Mouse (Mus musculus): ENCODE data around the gene Asic1. TPM values are rescaled to one million over a fixed set of nuclear protein-coding genes. Genes with fewer than 3 reads are reported as not detected.

Gene Asic1
- total and polyA plus RNA-seq, 3 experiments: 0.08 to 1.0 TPM; not detected in 1

DNA sequence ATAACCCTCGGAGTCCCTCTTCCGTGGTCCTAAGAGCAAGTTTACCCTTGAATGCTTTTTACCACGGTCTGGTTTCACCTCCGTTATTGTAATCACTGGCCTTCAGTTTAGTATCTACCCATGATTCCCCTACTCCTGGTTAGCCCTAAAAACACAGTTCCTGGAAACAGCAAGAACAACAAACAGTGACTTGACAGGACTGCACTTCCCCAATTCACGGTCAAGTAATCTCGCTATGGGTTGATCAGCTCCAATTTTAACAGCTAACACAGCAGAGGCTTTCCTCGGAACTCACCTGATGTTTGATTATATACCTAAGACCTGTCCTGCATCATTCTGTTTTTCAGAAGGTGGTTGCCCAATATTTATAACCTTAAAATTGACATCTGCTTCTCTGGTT lies 35.5 kb upstream of the Asic1 start:
- no peak overlapping the region for H3K9ac ChIP-seq (ENCODE audit: control insufficient read depth, low read depth, low read length, poor library complexity, severe bottlenecking)
- H3K79me2 ChIP-seq (ENCODE audit: control insufficient read depth, insufficient read depth, low read length, poor library complexity): no peaks in the 10 kb centered on the region
- no peaks in the 10 kb centered on the region for H3K9me3 ChIP-seq (replicated peaks; ENCODE audit: insufficient read depth, low read length)
- DNase-seq (ENCODE audit: low read depth, low spot score): peak; percentile 38
- no peaks in the 10 kb centered on the region for H3K27me3 ChIP-seq (ENCODE audit: control insufficient read depth in 1 of 2, insufficient read depth in 2 of 2, low read length in 2 of 2)
- TF ChIP-seq USF1 (IDR thresholded peaks at IDR 0.05; ENCODE audit: low read depth, low read length) (no peak), CTCF (IDR thresholded peaks at IDR 0.05 in 2 of 3, conservative IDR thresholded peaks at IDR 0.05 in 1 of 3; ENCODE audit: control insufficient read depth in 1 of 3, insufficient read depth in 1 of 3, low read depth in 2 of 3, low read length in 3 of 3, poor library complexity in 1 of 3, severe bottlenecking in 1 of 3) (0 out of 6 replicates have a peak, but pooled peaks of 1 of the 3 experiments have one; percentile 7), SMC3 (IDR thresholded peaks at IDR 0.05; ENCODE audit: low read depth, low read length) (no peak)
- peaks cover 0 to 70% of the 10 kb centered on the region in 2 experiments; a peak in 2 of 4 replicates for H3K36me3 ChIP-seq (ENCODE audit: control insufficient read depth in 1 of 2, insufficient read depth in 2 of 2, low read length in 2 of 2)
- H3K27ac ChIP-seq (ENCODE audit: control insufficient read depth, low read depth, low read length): no peak overlapping the region
- no peaks in the 10 kb centered on the region for H3K4me1 ChIP-seq (ENCODE audit: control insufficient read depth in 1 of 2, insufficient read depth in 2 of 2, low read length in 2 of 2)
- H3K4me3 ChIP-seq (ENCODE audit: control insufficient read depth in 1 of 2, insufficient read depth in 1 of 2, low read depth in 2 of 2, low read length in 2 of 2): no peak overlapping the region

DNA sequence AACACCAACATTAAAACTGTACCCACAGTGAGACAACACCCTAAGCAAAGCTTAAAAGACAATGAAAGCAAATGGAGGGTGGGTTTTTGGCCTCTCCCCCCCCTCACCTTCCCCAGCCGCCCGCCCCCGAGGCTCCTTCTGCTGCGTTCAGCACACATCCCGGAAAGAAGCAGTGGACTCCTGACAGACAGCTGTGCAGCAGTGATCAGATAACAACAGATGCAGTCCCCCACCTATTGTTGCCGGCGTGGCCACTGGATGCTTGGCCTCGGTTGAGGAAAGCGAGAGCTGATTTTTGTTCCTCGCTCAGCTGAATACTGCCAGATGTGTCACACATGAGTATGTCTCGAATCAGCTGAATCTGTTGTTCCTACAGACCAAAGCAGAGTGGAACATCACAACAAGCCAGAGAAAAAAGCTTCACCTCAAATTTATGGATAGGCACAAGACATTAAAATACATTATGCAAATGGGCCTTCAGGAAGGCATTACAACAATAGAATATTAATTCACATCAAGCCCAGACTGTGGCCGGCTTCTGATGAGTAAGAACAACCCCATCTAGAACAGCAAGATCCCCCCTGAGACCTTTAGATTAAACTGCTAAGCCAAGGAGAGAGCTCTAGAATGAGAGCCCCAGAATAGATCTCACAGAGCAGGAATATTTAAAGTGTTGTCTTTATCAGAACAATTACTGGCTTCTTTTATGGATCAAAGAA lies 32.6 kb upstream of the Asic1 start:
- no peaks in the 10 kb centered on the region; the same call in none of the 2 replicates for H3K79me2 ChIP-seq (ENCODE audit: control insufficient read depth, insufficient read depth, low read length, poor library complexity)
- DNase-seq (ENCODE audit: low read depth, low spot score): no peak
- peaks cover 0 to 60% of the 10 kb centered on the region in 2 experiments; a peak in 2 of 4 replicates for H3K36me3 ChIP-seq (ENCODE audit: control insufficient read depth in 1 of 2, insufficient read depth in 2 of 2, low read length in 2 of 2)
- no peak overlapping the region for H3K4me3 ChIP-seq (ENCODE audit: control insufficient read depth in 1 of 2, insufficient read depth in 1 of 2, low read depth in 2 of 2, low read length in 2 of 2)
- no peaks in the 10 kb centered on the region for H3K27me3 ChIP-seq (ENCODE audit: control insufficient read depth in 1 of 2, insufficient read depth in 2 of 2, low read length in 2 of 2)
- H3K9me3 ChIP-seq (replicated peaks; ENCODE audit: insufficient read depth, low read length): no peaks in the 10 kb centered on the region
- H3K9ac ChIP-seq (ENCODE audit: control insufficient read depth, low read depth, low read length, poor library complexity, severe bottlenecking): no peak overlapping the region
- no peak overlapping the region for H3K27ac ChIP-seq (ENCODE audit: control insufficient read depth, low read depth, low read length)
- no peaks in the 10 kb centered on the region for H3K4me1 ChIP-seq (ENCODE audit: control insufficient read depth in 1 of 2, insufficient read depth in 2 of 2, low read length in 2 of 2)
- TF ChIP-seq HCFC1 (IDR thresholded peaks at IDR 0.05; ENCODE audit: low read depth, low read length): no peak
- no peak for TF ChIP-seq GATA1 (IDR thresholded peaks at IDR 0.05; ENCODE audit: low read depth, low read length)
- no peak for TF ChIP-seq BHLHE40 (IDR thresholded peaks at IDR 0.05; ENCODE audit: borderline replicate concordance, low read depth, low read length)
- TF ChIP-seq CHD1 (IDR thresholded peaks at IDR 0.05; ENCODE audit: low read depth, low read length): no peak

DNA sequence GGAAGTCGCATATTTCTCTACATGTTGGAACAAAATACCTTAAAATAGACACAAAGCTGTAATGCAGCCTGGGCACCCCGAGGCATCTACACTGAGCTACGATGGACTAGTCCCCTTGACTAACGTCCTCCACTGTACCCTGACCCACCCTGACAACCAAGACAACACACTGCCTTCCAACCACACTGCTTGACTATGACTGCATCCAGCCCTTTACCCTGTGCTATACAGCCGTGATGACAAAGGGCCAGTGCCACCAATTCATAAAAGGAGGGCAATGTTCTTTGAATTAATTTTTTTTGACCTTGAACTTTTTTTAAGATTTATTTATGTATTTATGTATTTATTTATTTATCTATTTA lies 32.1 kb upstream of the Asic1 start:
- H3K4me1 ChIP-seq (ENCODE audit: control insufficient read depth in 1 of 2, insufficient read depth in 2 of 2, low read length in 2 of 2): no peaks in the 10 kb centered on the region
- no peak overlapping the region for H3K27ac ChIP-seq (ENCODE audit: control insufficient read depth, low read depth, low read length)
- H3K27me3 ChIP-seq (ENCODE audit: control insufficient read depth in 1 of 2, insufficient read depth in 2 of 2, low read length in 2 of 2): no peaks in the 10 kb centered on the region
- TF ChIP-seq UBTF (IDR thresholded peaks at IDR 0.05; ENCODE audit: borderline replicate concordance, insufficient read depth, low read depth, low read length) (no peak), TBP (IDR thresholded peaks at IDR 0.05; ENCODE audit: low read depth, low read length) (no peak), NELFE (IDR thresholded peaks at IDR 0.05; ENCODE audit: low read depth, low read length) (no peak), RCOR1 (IDR thresholded peaks at IDR 0.05; ENCODE audit: low read depth, low read length) (no peak), CHD2 (IDR thresholded peaks at IDR 0.05; ENCODE audit: low read length) (no peak), KAT2A (conservative IDR thresholded peaks at IDR 0.05; ENCODE audit: low read depth, low read length) (no peak), ZC3H11A (IDR thresholded peaks at IDR 0.05; ENCODE audit: low read depth, low read length) (no peak), EP300 (IDR thresholded peaks at IDR 0.05; ENCODE audit: low read depth in 1 of 2, low read length in 2 of 2) (no peak), ZKSCAN1 (IDR thresholded peaks at IDR 0.05; ENCODE audit: low read depth, low read length) (no peak), TCF12 (IDR thresholded peaks at IDR 0.05; ENCODE audit: low read depth, low read length) (no peak), MAZ (IDR thresholded peaks at IDR 0.05; ENCODE audit: low read depth, low read length) (no peak), SIN3A (IDR thresholded peaks at IDR 0.05; ENCODE audit: low read length) (no peak), USF1 (IDR thresholded peaks at IDR 0.05; ENCODE audit: low read depth, low read length) (no peak), POLR2AphosphoS5 (IDR thresholded peaks at IDR 0.05; ENCODE audit: borderline replicate concordance, low read depth, low read length) (no peak), GABPA (IDR thresholded peaks at IDR 0.05; ENCODE audit: low read depth, low read length) (no peak), MAX (IDR thresholded peaks at IDR 0.05; ENCODE audit: low read length) (no peak), TAL1 (IDR thresholded peaks at IDR 0.05; ENCODE audit: low read length) (no peak), SMC3 (IDR thresholded peaks at IDR 0.05; ENCODE audit: low read depth, low read length) (no peak), ZNF384 (IDR thresholded peaks at IDR 0.05; ENCODE audit: low read depth, low read length) (no peak), RAD21 (IDR thresholded peaks at IDR 0.05; ENCODE audit: low read depth, low read length) (no peak)
- H3K4me3 ChIP-seq (ENCODE audit: control insufficient read depth in 1 of 2, insufficient read depth in 1 of 2, low read depth in 2 of 2, low read length in 2 of 2): no peak overlapping the region
- H3K9me3 ChIP-seq (replicated peaks; ENCODE audit: insufficient read depth, low read length): no peaks in the 10 kb centered on the region
- peaks cover under 1% of the 10 kb centered on the region for H3K79me2 ChIP-seq (ENCODE audit: control insufficient read depth, insufficient read depth, low read length, poor library complexity)
- no peak overlapping the region for H3K9ac ChIP-seq (ENCODE audit: control insufficient read depth, low read depth, low read length, poor library complexity, severe bottlenecking)
- peaks cover 0 to 58% of the 10 kb centered on the region in 2 experiments; a peak in 2 of 4 replicates for H3K36me3 ChIP-seq (ENCODE audit: control insufficient read depth in 1 of 2, insufficient read depth in 2 of 2, low read length in 2 of 2)
- DNase-seq (ENCODE audit: low read depth, low spot score): no peak

Measured in MEL (cell line).